Mouse (Mus musculus): ENCODE results near the gene Pym1. TPM values are rescaled to one million over a fixed set of nuclear protein-coding genes. Genes with fewer than 3 reads are reported as not detected.
A peak's percentile ranks its signal among the peaks of the same experiment; 100 is the strongest.

Pym1 gene
- polyA plus RNA-seq, 1 experiment from 2014 or later, result 51.2 TPM

DNA sequence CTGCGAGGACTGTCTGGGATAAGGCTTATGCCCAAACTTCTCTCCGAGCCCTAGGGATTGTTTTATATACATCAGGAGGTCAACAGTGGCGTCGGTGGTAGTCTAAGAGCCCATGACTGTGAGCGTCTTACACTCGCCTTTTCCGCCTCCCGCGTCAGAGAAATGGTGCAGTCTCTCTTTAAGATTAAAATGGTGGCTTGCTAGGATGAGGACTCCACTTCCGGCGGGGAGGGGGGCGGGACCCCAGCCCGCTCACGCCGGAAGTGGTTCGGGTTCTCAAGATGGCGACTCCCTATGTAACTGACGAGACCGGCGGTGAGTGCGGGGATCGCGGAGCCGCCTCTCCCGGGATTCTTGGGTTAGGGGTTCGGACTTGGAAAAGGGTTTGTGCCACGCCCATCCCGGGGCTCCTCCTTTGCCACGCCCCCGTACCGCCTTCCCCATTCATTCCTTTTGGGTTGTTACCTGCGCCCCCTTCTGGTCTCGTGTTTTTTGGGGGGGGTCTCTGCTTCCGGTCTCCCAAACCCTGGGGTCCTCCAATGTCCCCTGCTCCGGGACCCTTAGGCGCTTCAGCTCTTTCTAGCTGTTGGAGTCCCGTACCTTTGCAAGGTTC, 669 bp downstream of the Pym1 start:
- H3K9ac ChIP-seq, result peak overlapping the region; percentile 80
- peaks cover 28% of the 10 kb centered on the region for H3K27me3 ChIP-seq
- H3K4me2 ChIP-seq, result peak overlapping the region; percentile 89
- peaks cover 12% of the 10 kb centered on the region for H3K36me3 ChIP-seq (replicated peaks)
- peaks cover 26% of the 10 kb centered on the region for H3K4me1 ChIP-seq
- under 1% methylated on average over 37 of the region's 37 CpGs for WGBS
- peak overlapping the region; percentile 92 for H3K27ac ChIP-seq
- peak overlapping the region; percentile 76 for H3K4me3 ChIP-seq (replicated peaks)
- no peaks in the 10 kb centered on the region for H3K9me3 ChIP-seq
- ATAC-seq (ENCODE audit: low FRiP score), result peak; percentile 95

DNA sequence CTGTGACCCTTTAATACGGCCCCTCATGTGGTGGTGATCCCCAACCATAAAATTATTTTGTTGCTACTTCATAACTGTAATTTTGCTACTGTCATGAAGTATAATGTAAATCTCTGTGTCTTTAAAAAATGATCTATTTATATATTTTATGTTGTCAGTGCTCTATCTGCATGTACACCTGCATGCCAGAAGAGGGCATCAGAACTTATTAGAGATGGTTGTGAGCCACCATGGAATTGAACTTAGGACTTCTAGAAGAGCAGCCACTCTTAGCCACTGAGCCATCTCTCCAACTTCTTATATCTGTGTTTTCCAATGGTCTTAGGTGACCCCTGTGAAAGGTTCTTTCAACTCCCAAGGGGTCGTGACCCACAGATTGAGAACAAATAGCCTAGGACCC, 25.2 kb downstream of the Pym1 start:
- 82% methylated on average over 2 of the region's 2 CpGs for WGBS

DNA sequence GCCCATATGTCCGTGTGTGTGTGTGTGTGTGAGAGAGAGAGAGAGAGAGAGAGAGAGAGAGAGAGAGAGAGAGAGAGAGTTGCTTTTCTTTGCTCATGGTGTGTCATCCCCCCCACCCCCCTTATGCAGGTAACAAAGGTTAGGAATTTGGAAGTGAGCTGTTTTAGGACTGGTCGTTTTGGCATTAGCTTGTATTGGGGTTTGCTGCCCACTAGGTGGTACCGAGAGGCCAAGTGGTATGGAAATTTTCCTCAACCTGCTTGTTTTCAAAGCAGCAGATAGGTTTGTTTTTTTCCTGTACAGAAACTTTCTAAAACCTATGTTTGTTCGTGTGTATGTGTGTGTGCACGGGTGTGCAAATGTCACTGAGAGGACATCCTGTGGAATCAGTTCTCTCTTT, 26.0 kb downstream of the Pym1 start:
- H3K4me1 ChIP-seq, result no peaks in the 10 kb centered on the region
- no peak overlapping the region for H3K27ac ChIP-seq
- no peak overlapping the region for H3K4me2 ChIP-seq
- H3K27me3 ChIP-seq, result no peaks in the 10 kb centered on the region
- 26% methylated on average over 5 of the region's 5 CpGs for WGBS
- no peak overlapping the region for H3K9ac ChIP-seq
- no peak overlapping the region for H3K4me3 ChIP-seq (replicated peaks)
- no peaks in the 10 kb centered on the region for H3K9me3 ChIP-seq
- no peaks in the 10 kb centered on the region for H3K36me3 ChIP-seq (replicated peaks)
- ATAC-seq (ENCODE audit: low FRiP score), result no peak

More for the DNA sequence above, 25.2 kb downstream of the Pym1 start:
- Histone ChIP-seq H3K27ac (no peak overlapping the region), H3K36me3 (replicated peaks) (no peaks in the 10 kb centered on the region), H3K9me3 (no peaks in the 10 kb centered on the region), H3K27me3 (no peaks in the 10 kb centered on the region), H3K4me1 (no peaks in the 10 kb centered on the region), H3K4me3 (replicated peaks) (no peak overlapping the region), H3K9ac (no peak overlapping the region), H3K4me2 (no peak overlapping the region)
- no peak for ATAC-seq (ENCODE audit: low FRiP score)

DNA sequence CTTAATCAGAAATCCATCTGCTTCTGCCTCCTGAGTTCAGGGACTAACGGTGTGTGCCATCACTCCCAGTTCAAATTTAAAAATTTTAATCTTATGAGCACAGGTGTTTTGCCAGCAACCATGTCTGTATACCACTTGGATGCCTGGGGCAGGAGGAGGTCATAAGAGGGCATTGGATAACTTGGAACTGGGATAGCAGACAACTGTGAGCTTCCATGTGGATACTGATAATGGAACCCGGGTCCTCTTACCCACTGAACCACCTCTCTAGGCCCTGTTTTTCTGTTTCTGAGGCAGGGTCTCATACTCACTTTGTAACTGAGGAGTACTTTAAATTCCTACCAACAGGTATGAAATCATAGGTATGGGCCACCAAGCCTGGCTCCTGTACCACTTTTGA, 30.8 kb downstream of the Pym1 start:
- no peak overlapping the region for H3K4me2 ChIP-seq
- ATAC-seq (ENCODE audit: low FRiP score), result no peak
- no peaks in the 10 kb centered on the region; the same call in 1 of the 2 replicates for H3K27me3 ChIP-seq
- H3K9ac ChIP-seq, result no peak overlapping the region
- no peak overlapping the region for H3K27ac ChIP-seq
- 0 out of 2 replicates have a peak, but pooled peaks cover 3% of the 10 kb centered on the region for H3K9me3 ChIP-seq
- 87% methylated on average over 2 of the region's 2 CpGs for WGBS
- H3K4me1 ChIP-seq, result no peaks in the 10 kb centered on the region
- H3K4me3 ChIP-seq (replicated peaks), result no peak overlapping the region
- H3K36me3 ChIP-seq (replicated peaks), result no peaks in the 10 kb centered on the region

DNA sequence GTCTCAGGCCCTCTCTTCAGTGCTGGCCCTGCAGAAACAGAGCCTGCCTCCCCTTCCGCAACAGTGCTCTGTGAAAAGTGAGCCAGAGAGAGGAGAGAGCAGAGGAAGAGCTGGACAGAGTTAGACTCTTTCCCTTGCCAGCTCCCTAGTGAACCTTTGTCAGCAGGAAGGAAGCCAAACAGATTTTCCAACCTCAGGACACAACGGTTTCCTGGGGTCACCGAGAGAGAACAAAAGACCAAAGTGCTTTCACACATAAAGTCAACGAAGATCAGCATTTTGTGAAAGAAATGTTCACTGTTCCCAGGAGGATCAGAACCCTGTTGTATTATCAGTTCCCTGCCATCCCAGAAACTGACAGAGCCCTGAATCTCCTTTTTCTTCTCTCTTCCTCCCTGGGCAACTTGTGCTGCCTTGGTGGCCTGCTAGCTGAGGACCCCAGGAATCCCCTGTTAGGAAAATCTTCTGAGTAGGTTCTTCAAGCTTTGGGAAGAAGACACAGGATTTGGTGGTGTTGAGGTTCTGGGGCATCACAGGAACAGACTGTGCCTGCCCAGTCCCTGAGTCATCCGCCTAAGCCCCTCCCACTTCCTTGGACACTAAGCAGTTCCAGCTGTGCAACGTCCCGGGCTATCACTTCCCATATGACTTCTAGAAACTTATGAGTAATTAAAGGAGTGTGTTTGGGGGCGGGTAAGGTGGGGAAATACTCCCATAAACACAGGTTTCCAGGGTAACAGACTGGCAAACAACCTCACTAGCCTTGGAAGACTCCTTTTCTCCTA, 31.5 kb downstream of the Pym1 start:
- no peaks in the 10 kb centered on the region; the same call in 1 of the 2 replicates for H3K27me3 ChIP-seq
- peaks cover 10% of the 10 kb centered on the region; the same call in 1 of the 2 replicates for H3K9me3 ChIP-seq
- H3K4me1 ChIP-seq, result no peaks in the 10 kb centered on the region
- WGBS, result 47% methylated on average over 8 of the region's 8 CpGs
- no peak overlapping the region for H3K4me3 ChIP-seq (replicated peaks)
- H3K27ac ChIP-seq, result no peak overlapping the region
- no peak for ATAC-seq (ENCODE audit: low FRiP score)
- H3K9ac ChIP-seq, result no peak overlapping the region
- no peaks in the 10 kb centered on the region for H3K36me3 ChIP-seq (replicated peaks)
- no peak overlapping the region for H3K4me2 ChIP-seq

DNA sequence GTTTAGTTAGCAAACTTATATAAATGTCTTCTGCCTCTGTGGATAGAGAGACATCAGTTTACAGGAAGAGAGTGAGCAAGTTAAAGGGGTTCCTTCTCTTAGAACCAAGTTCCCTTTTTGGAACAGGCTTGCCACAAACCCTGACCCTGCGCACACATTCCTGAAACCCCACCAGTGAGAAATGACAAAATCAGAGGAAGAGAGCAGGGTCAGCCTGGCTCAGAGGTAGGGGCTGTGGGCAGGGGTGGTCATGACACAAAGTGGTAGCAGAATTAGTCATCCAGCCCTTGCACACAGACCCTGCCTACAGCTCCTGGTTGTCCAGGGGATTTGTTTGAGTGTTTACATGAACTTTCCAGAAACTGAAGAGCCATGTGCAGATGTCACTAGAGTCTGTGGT, 32.5 kb downstream of the Pym1 start:
- Histone ChIP-seq H3K36me3 (replicated peaks) (no peaks in the 10 kb centered on the region), H3K9me3 (peaks cover 15% of the 10 kb centered on the region; the same call in 1 of the 2 replicates), H3K4me3 (replicated peaks) (no peak overlapping the region), H3K4me2 (no peak overlapping the region), H3K4me1 (no peaks in the 10 kb centered on the region), H3K27ac (no peak overlapping the region), H3K27me3 (no peaks in the 10 kb centered on the region; the same call in 1 of the 2 replicates), H3K9ac (no peak overlapping the region)
- WGBS, result 91% methylated on average over 1 of the region's 1 CpGs
- no peak for ATAC-seq (ENCODE audit: low FRiP score)

DNA sequence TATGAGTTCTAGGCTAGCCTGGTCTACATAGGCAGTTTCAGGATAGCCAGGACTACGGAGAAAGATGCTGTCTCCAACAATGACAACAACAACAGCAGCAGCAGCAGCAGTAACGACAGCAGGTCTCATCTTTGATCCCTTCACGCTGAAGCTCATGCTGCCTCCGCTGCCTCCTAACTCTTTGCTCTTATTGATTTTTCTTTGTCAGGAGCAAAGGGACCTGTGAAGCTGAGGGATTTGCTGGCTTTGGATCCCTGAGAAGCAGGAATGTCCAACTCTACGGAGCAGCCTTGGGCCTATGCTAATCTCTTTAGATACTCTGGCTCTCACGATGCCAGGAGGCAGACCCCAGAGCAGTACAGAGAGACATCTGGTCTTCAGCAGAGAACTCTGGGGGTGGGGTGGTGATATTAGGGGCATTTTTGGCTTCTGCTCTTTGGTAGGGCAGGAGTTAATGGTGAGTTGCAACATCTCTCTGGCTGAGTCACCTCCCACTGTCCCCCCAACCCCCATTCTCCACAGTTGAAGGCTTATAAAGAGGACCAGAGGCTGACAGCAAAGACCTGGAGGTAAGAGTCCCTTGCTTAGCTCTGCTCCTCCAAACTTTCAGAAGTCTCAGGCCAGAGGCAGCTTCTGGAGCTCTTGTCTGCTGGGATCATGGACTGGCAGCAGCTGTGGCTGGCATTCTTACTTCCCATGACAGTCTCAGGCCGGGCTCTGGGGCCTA, 42.9 kb downstream of the Pym1 start, which contains the start of gene Mmp19:
Gene Mmp19, plus strand, starts transcription at position 513 of the 727 bp plus-strand sequence.
- H3K36me3 ChIP-seq (replicated peaks), result no peaks in the 10 kb centered on the region
- no peak within 1 kb of the TSS for H3K4me3 ChIP-seq (replicated peaks)
- no peak for ATAC-seq (ENCODE audit: low FRiP score)
- no peak within 1 kb of the TSS for H3K4me2 ChIP-seq
- H3K4me1 ChIP-seq, result no peaks in the 10 kb centered on the region
- no peaks in the 10 kb centered on the region for H3K27me3 ChIP-seq
- H3K9ac ChIP-seq, result no peak within 1 kb of the TSS
- H3K27ac ChIP-seq, result no peak within 1 kb of the TSS
- whole genome bisulfite sequencing, result 64% methylated on average over 7 of the region's 7 CpGs
- no peaks in the 10 kb centered on the region for H3K9me3 ChIP-seq

DNA sequence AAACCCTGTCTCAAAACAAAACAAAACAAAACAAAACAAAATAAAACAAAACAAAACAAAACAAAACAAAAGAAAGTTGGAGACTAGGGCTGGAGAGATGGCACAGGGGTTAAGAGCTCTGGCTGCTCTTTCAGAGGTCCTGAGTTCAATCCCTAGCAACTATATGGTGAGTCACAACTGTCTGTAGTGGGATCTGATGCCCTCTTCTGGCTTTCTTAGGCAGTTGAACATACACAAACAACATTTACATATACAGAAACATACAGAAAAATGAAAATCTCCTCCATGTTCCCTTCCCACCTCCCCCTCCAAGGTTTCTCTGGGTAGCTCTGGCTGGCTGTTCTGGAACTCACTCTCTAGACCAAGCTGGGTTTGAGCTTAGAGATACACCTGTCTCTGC, 44.4 kb downstream of the Pym1 start:
- Histone ChIP-seq H3K9me3 (no peaks in the 10 kb centered on the region), H3K4me3 (replicated peaks) (no peak overlapping the region), H3K36me3 (replicated peaks) (no peaks in the 10 kb centered on the region), H3K4me1 (no peaks in the 10 kb centered on the region), H3K4me2 (no peak overlapping the region), H3K27me3 (no peaks in the 10 kb centered on the region), H3K9ac (no peak overlapping the region), H3K27ac (no peak overlapping the region)
- ATAC-seq (ENCODE audit: low FRiP score), result no peak

DNA sequence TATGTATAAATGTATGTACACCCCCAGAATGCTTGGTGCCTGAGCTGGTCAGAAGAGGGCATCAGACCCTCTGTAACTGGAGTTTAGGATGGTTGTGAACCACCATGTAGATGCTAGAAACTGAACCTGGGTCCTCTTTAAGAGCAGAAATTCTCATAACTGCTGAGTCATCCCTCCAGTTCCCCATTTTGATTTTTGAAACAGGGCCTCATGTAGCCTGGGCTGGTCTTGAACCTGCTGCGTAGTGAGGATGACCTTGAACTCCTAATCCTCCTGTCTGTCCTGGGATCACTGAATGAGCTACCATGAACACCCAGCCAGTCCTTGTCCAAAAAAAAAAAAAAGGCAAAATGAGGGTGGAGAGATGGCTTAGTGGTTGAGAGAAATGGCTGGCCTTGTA, 45.6 kb downstream of the Pym1 start:
- Histone ChIP-seq H3K36me3 (replicated peaks) (no peaks in the 10 kb centered on the region), H3K9ac (no peak overlapping the region), H3K27me3 (no peaks in the 10 kb centered on the region), H3K9me3 (no peaks in the 10 kb centered on the region), H3K27ac (no peak overlapping the region), H3K4me1 (no peaks in the 10 kb centered on the region), H3K4me3 (replicated peaks) (no peak overlapping the region), H3K4me2 (no peak overlapping the region)
- WGBS, result 93% methylated on average over 1 of the region's 1 CpGs
- no peak for ATAC-seq (ENCODE audit: low FRiP score)

DNA sequence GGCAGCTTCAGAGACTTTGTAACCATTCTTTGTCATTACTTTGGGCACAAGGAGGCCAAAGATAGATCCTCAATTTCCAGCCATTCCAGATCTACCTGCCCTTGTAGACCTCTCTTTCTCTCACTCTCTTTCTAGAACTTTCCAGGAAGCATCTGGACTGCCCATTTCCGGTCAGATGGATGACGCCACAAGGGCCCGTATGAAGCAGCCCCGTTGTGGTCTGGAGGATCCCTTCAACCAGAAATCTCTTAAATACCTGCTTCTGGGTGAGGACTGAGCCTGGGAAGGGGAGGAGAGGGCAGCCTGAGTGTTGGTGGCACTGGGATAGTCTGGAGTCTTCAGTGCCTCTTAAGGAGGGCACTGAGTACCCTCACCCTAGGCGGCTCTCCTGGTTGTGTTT, 46.7 kb downstream of the Pym1 start:
- Histone ChIP-seq H3K36me3 (replicated peaks) (no peaks in the 10 kb centered on the region), H3K9ac (no peak overlapping the region), H3K4me2 (no peak overlapping the region), H3K9me3 (no peaks in the 10 kb centered on the region), H3K27ac (no peak overlapping the region), H3K4me1 (no peaks in the 10 kb centered on the region), H3K27me3 (no peaks in the 10 kb centered on the region), H3K4me3 (replicated peaks) (no peak overlapping the region)
- no peak for ATAC-seq (ENCODE audit: low FRiP score)
- WGBS, result 89% methylated on average over 5 of the region's 5 CpGs

DNA sequence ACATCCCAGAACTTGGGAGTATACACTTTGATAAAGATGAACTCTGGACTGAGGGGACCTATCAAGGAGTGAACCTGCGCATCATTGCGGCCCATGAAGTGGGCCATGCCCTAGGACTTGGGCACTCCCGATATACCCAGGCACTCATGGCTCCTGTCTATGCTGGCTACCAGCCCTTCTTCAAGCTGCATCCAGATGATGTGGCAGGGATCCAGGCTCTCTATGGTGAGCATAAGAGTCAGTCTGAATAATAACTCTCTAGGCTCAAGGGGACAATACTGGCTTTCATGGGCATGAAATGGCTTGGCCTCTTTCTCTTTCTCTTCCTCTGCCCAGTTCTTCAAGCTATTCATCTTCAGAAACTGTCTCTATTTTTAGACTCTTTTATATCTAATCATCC, 47.9 kb downstream of the Pym1 start:
- H3K4me2 ChIP-seq, result no peak overlapping the region
- 98% methylated on average over 3 of the region's 3 CpGs for WGBS
- H3K9ac ChIP-seq, result no peak overlapping the region
- no peak for ATAC-seq (ENCODE audit: low FRiP score)
- peaks cover 7% of the 10 kb centered on the region; the same call in 1 of the 2 replicates for H3K36me3 ChIP-seq (replicated peaks)
- no peaks in the 10 kb centered on the region for H3K9me3 ChIP-seq
- H3K4me3 ChIP-seq (replicated peaks), result no peak overlapping the region
- no peak overlapping the region for H3K27ac ChIP-seq
- no peaks in the 10 kb centered on the region for H3K4me1 ChIP-seq
- H3K27me3 ChIP-seq, result no peaks in the 10 kb centered on the region

DNA sequence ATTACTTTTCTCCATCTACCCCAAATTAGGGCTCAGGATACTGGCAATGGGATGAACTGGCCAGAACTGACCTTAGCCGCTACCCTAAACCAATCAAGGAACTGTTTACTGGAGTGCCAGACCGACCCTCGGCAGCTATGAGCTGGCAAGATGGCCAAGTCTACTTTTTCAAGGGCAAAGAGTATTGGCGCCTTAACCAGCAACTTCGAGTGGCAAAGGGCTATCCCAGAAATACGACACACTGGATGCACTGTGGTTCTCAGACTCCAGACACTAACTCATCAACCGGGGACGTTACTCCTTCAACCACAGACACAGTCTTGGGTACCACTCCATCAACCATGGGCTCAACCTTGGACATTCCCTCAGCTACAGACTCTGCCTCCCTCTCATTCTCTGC, 51.0 kb downstream of the Pym1 start:
- H3K4me3 ChIP-seq (replicated peaks), result no peak overlapping the region
- H3K27ac ChIP-seq, result no peak overlapping the region
- H3K27me3 ChIP-seq, result no peaks in the 10 kb centered on the region
- H3K9me3 ChIP-seq, result no peaks in the 10 kb centered on the region
- peaks cover 21% of the 10 kb centered on the region for H3K36me3 ChIP-seq (replicated peaks)
- 95% methylated on average over 8 of the region's 8 CpGs for WGBS
- H3K4me2 ChIP-seq, result no peak overlapping the region
- peaks cover 14% of the 10 kb centered on the region for H3K4me1 ChIP-seq
- no peak overlapping the region for H3K9ac ChIP-seq
- no peak for ATAC-seq (ENCODE audit: low FRiP score)

Measured in forebrain, embryonic 12.5 days (tissue).